ENCODE assay signal across 1 mouse cellular context in genomic region chr11:94676308-94676707, GRCm38 (mm10).
TF ChIP-seq lines count a peak whose summit lies in the region.

No protein-coding gene starts in this region.

TF ChIP-seq in MEL, 35 proteins besides CTCF, POLR2A, EP300 and RAD21 (continued from another document):
- TF ChIP-seq SIN3A (IDR thresholded peaks at IDR 0.05; ENCODE audit: low read length) = 0 out of 2 replicates have a peak, but pooled peaks have one; percentile 27
